Mouse (Mus musculus): ENCODE measurements around the gene Dctn2. TPM values are rescaled to one million over a fixed set of nuclear protein-coding genes. Genes with fewer than 3 reads are reported as not detected.

The Dctn2 gene
- polyA plus RNA-seq, 1 experiment = 200 TPM

DNA sequence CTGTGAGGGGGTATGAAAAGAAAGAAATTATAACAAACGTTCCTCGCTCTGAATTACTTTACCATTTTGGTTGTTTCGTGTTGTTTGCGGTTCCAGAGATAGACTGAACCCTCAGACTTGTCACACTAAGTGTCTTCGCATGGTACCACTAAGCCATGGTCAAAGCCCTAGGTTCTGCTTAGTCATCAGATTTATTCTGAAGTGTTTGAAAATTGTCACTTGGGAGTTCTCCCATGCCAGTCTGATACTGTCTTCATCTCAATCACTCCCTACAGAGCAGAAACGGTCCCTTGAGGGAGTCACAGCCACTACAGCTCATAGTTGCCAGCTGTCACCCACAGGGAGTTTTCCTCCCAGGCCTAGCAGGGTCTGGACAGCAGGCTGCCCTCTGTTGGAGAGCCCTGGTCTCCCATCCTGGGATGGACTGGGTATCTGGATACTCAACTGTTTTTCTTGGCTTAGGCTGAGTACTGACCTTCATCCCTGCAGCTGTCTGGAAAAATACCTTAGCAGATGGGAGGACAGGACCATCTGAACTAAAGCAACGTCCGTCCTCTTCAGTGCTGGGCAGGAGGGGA, 39.8 kb upstream of the Dctn2 start:
- H3K36me3 ChIP-seq (ENCODE audit: control insufficient read depth, insufficient read depth, low read length) = no peaks in the 10 kb centered on the region
- no peak overlapping the region for H3K27ac ChIP-seq (ENCODE audit: control insufficient read depth, insufficient read depth, low read length)
- peaks cover 19% of the 10 kb centered on the region for H3K4me1 ChIP-seq (replicated peaks; ENCODE audit: control insufficient read depth, insufficient read depth, low read length)
- no peak overlapping the region for H3K4me3 ChIP-seq (ENCODE audit: control insufficient read depth, insufficient read depth, low read length)
- 70% methylated on average over 8 of the region's 8 CpGs for WGBS
- TF ChIP-seq CTCF (IDR thresholded peaks at IDR 0.05; ENCODE audit: borderline replicate concordance, control insufficient read depth, extremely low read depth, insufficient read depth, low read length, poor library complexity) (no peak), POLR2A (IDR thresholded peaks at IDR 0.05; ENCODE audit: control insufficient read depth, extremely low read depth, insufficient read depth, low read length, poor library complexity) (no peak)
- DNase-seq = no peak
- peaks cover 3% of the 10 kb centered on the region; the same call in 1 of the 2 replicates for H3K27me3 ChIP-seq (ENCODE audit: control insufficient read depth, insufficient read depth, low read length)

DNA sequence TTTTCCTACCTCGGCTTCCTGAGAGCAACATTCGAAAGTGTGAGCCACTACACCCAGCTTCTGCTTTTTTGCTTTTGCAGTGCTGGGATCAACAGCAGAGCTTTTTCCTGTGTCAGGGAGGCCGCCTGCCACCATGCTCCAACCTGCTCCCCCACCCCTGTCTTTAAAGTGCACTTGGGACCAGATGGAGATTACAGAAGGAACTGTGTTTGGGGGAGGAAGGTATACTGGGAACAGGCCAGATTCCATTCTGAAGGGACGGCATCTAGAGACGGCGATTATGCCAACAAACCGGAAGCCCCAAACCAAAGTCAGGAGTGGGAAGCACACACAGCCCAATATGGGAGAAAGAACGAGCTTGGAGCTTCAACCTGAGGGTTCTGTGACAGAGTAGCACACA, 39.0 kb upstream of the Dctn2 start:
- no peak for TF ChIP-seq POLR2A (IDR thresholded peaks at IDR 0.05; ENCODE audit: control insufficient read depth, extremely low read depth, insufficient read depth, low read length, poor library complexity)
- no peak for TF ChIP-seq CTCF (IDR thresholded peaks at IDR 0.05; ENCODE audit: borderline replicate concordance, control insufficient read depth, extremely low read depth, insufficient read depth, low read length, poor library complexity)
- Histone ChIP-seq H3K4me1 (replicated peaks; ENCODE audit: control insufficient read depth, insufficient read depth, low read length) (peaks cover 19% of the 10 kb centered on the region), H3K36me3 (ENCODE audit: control insufficient read depth, insufficient read depth, low read length) (no peaks in the 10 kb centered on the region), H3K4me3 (ENCODE audit: control insufficient read depth, insufficient read depth, low read length) (no peak overlapping the region), H3K27me3 (ENCODE audit: control insufficient read depth, insufficient read depth, low read length) (peaks cover 3% of the 10 kb centered on the region; the same call in 1 of the 2 replicates), H3K27ac (ENCODE audit: control insufficient read depth, insufficient read depth, low read length) (no peak overlapping the region)
- no peak for DNase-seq
- 56% methylated on average over 8 of the region's 8 CpGs for WGBS

DNA sequence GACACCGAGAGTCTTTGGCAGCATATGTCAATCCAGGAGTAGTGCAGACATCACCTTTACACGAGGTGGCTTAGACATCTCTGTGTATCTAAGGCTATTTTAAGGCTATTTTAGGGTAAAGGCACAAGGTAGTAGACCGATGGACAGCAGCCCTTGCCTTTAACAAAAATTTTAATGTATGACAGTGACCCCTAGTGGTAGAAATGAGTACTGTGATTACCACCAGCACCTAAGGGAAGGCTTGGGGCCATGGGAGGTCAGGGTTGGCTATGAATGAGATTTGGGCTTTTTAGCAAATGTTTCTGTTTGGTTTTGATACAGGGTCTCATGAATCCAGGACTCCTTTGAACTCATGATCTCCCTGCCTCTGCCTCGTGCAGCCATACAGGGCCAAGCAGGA, 37.3 kb upstream of the Dctn2 start:
- no peak for TF ChIP-seq CTCF (IDR thresholded peaks at IDR 0.05; ENCODE audit: borderline replicate concordance, control insufficient read depth, extremely low read depth, insufficient read depth, low read length, poor library complexity)
- TF ChIP-seq POLR2A (IDR thresholded peaks at IDR 0.05; ENCODE audit: control insufficient read depth, extremely low read depth, insufficient read depth, low read length, poor library complexity) = no peak
- no peak overlapping the region for H3K27ac ChIP-seq (ENCODE audit: control insufficient read depth, insufficient read depth, low read length)
- WGBS = 27% methylated on average over 4 of the region's 4 CpGs
- H3K4me1 ChIP-seq (replicated peaks; ENCODE audit: control insufficient read depth, insufficient read depth, low read length) = peaks cover 19% of the 10 kb centered on the region
- peaks cover 3% of the 10 kb centered on the region; the same call in 1 of the 2 replicates for H3K27me3 ChIP-seq (ENCODE audit: control insufficient read depth, insufficient read depth, low read length)
- H3K36me3 ChIP-seq (ENCODE audit: control insufficient read depth, insufficient read depth, low read length) = no peaks in the 10 kb centered on the region
- no peak overlapping the region for H3K4me3 ChIP-seq (ENCODE audit: control insufficient read depth, insufficient read depth, low read length)
- peak; percentile 39 for DNase-seq

DNA sequence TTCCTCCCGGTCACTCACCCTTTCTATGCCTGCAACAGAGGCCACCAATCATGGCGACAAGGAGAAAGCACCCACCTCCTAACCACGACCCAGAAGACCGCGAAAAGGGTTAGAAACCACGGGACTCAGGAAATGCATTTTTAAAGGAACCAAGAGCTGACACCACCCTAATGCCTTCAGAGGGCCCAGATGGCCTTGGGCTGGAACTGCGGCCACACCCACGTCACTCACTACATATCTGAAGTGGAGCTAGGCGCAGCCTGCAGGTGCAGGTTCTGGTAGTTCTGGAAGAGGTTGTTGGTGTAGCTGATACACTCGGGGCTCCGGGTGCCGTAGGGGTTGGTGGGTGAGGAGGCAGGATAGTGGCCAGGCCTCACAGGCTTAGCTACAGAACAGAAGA, 35.5 kb upstream of the Dctn2 start:
- Histone ChIP-seq H3K36me3 (ENCODE audit: control insufficient read depth, insufficient read depth, low read length) (no peaks in the 10 kb centered on the region), H3K4me1 (replicated peaks; ENCODE audit: control insufficient read depth, insufficient read depth, low read length) (peaks cover 18% of the 10 kb centered on the region), H3K27ac (ENCODE audit: control insufficient read depth, insufficient read depth, low read length) (no peak overlapping the region), H3K27me3 (ENCODE audit: control insufficient read depth, insufficient read depth, low read length) (peaks cover 3% of the 10 kb centered on the region; the same call in 1 of the 2 replicates), H3K4me3 (ENCODE audit: control insufficient read depth, insufficient read depth, low read length) (no peak overlapping the region)
- no peak for TF ChIP-seq CTCF (IDR thresholded peaks at IDR 0.05; ENCODE audit: borderline replicate concordance, control insufficient read depth, extremely low read depth, insufficient read depth, low read length, poor library complexity)
- TF ChIP-seq POLR2A (IDR thresholded peaks at IDR 0.05; ENCODE audit: control insufficient read depth, extremely low read depth, insufficient read depth, low read length, poor library complexity) = no peak
- 11% methylated on average over 12 of the region's 12 CpGs for WGBS
- no peak for DNase-seq

DNA sequence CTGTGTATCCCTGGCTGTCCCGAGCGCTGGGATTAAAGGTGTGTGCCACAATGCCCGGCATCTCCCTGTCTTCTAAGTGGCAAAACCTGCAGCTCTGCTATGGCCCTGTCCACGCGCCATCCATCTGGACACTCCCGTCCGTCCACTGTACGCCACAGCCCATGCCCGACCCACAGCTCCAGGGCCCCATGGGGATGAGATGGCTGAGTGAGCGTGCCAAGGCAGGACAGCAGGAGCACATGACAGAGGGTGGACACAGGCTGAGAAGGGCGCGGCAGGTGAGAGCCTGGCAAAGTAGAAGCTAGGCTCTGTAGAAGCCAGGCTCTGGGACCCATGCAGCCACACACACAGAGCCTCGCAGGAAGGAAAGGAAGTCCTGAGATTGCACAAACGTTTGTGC, 34.4 kb upstream of the Dctn2 start:
- WGBS = 78% methylated on average over 14 of the region's 14 CpGs
- H3K27me3 ChIP-seq (ENCODE audit: control insufficient read depth, insufficient read depth, low read length) = peaks cover 3% of the 10 kb centered on the region; the same call in 1 of the 2 replicates

DNA sequence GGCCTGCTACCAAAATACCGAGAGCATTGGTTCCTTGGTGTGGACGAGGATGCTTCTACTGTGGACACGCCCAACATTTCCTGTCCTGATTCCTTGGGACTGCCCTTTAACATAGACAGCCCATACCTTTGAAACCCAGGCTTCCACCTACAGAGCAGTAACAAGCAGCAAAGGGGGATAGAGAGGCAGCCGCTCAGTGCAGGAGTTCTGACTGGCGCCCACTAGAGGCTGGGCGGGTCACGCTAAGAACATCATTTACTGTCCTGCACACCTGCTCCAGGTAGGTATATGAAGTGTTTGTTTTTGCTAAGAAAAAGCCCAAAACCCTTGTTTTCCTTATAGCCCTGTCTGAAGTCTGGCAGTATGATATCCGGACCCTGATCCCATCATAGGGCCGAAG, 33.0 kb upstream of the Dctn2 start:
- TF ChIP-seq POLR2A (IDR thresholded peaks at IDR 0.05; ENCODE audit: control insufficient read depth, extremely low read depth, insufficient read depth, low read length, poor library complexity) = no peak
- TF ChIP-seq CTCF (IDR thresholded peaks at IDR 0.05; ENCODE audit: borderline replicate concordance, control insufficient read depth, extremely low read depth, insufficient read depth, low read length, poor library complexity) = peak; percentile 40; the same call in 1 of the 2 replicates
- Histone ChIP-seq H3K4me1 (replicated peaks; ENCODE audit: control insufficient read depth, insufficient read depth, low read length) (peaks cover 12% of the 10 kb centered on the region), H3K4me3 (ENCODE audit: control insufficient read depth, insufficient read depth, low read length) (no peak overlapping the region), H3K27me3 (ENCODE audit: control insufficient read depth, insufficient read depth, low read length) (peaks cover 6% of the 10 kb centered on the region; the same call in 1 of the 2 replicates), H3K36me3 (ENCODE audit: control insufficient read depth, insufficient read depth, low read length) (no peaks in the 10 kb centered on the region), H3K27ac (ENCODE audit: control insufficient read depth, insufficient read depth, low read length) (no peak overlapping the region)
- peak; percentile 29 for DNase-seq
- 92% methylated on average over 9 of the region's 9 CpGs for WGBS

More for the DNA sequence above, 34.4 kb upstream of the Dctn2 start:
- Histone ChIP-seq H3K4me1 (replicated peaks; ENCODE audit: control insufficient read depth, insufficient read depth, low read length) (peaks cover 12% of the 10 kb centered on the region), H3K36me3 (ENCODE audit: control insufficient read depth, insufficient read depth, low read length) (no peaks in the 10 kb centered on the region), H3K4me3 (ENCODE audit: control insufficient read depth, insufficient read depth, low read length) (no peak overlapping the region), H3K27ac (ENCODE audit: control insufficient read depth, insufficient read depth, low read length) (no peak overlapping the region)
- TF ChIP-seq CTCF (IDR thresholded peaks at IDR 0.05; ENCODE audit: borderline replicate concordance, control insufficient read depth, extremely low read depth, insufficient read depth, low read length, poor library complexity) (no peak), POLR2A (IDR thresholded peaks at IDR 0.05; ENCODE audit: control insufficient read depth, extremely low read depth, insufficient read depth, low read length, poor library complexity) (no peak)
- no peak for DNase-seq

All from thymus, adult 2 months (tissue).